Mouse (Mus musculus): Measurements from ENCODE around the gene Ahnak. TPM values are rescaled to one million over a fixed set of nuclear protein-coding genes. Genes with fewer than 3 reads are reported as not detected.
A peak's percentile ranks its signal among the peaks of the same experiment; 100 is the strongest.
"Not testable (repeated sequence)": the region's sequence is repeated elsewhere in the genome, so short reads cannot be mapped to it uniquely, and the experiment has no call there.

The Ahnak gene
- total and polyA plus RNA-seq, 2 experiments, result 1.2 to 10.9 TPM

DNA sequence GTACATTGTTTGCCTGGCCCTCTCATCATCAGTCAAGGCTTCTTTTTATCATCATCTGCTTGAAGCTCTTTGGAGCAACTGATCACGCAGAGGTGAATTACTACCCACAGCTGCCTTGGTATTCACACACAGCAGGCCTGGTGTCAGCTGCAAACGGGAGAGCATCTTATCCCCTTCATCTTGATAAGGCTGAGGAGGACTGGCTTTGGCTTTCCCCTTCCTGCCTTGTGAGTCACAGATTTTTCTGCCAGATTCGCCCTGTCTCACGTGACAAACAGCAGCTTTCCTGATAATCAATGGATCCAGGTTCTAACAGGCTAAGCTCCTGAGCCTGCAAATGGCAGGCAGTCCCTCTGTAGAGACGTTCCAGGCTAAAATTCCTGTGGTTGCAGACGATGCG, 90.8 kb downstream of the Ahnak start:
- H3K4me3 ChIP-seq (ENCODE audit: insufficient read depth, low read depth, low read length), result no peak overlapping the region
- peak; percentile 69 for DNase-seq (ENCODE audit: extremely low read depth, low read depth, low spot score)
- H3K9ac ChIP-seq (ENCODE audit: low read depth, low read length), result no peak overlapping the region
- no peaks in the 10 kb centered on the region for H3K27me3 ChIP-seq (ENCODE audit: control insufficient read depth, insufficient read depth, low read length)
- peak overlapping the region; percentile 21; the same call in 1 of the 2 replicates for H3K27ac ChIP-seq (replicated peaks; ENCODE audit: insufficient read depth, low read depth, low read length)
- 40% methylated on average over 7 of the region's 7 CpGs for WGBS
- H3K4me1 ChIP-seq (ENCODE audit: control insufficient read depth, insufficient read depth, low read length), result peaks cover 9% of the 10 kb centered on the region; the same call in 1 of the 2 replicates
- no peaks in the 10 kb centered on the region for H3K79me2 ChIP-seq (ENCODE audit: control insufficient read depth, insufficient read depth, low read length)
- TF ChIP-seq CTCF (IDR thresholded peaks at IDR 0.05; ENCODE audit: low read depth, low read length), result no peak
- TF ChIP-seq POLR2A (IDR thresholded peaks at IDR 0.05; ENCODE audit: extremely low read depth, insufficient read depth, low read length), result no peak
- no peaks in the 10 kb centered on the region for H3K36me3 ChIP-seq (ENCODE audit: control insufficient read depth, insufficient read depth, low read length)

DNA sequence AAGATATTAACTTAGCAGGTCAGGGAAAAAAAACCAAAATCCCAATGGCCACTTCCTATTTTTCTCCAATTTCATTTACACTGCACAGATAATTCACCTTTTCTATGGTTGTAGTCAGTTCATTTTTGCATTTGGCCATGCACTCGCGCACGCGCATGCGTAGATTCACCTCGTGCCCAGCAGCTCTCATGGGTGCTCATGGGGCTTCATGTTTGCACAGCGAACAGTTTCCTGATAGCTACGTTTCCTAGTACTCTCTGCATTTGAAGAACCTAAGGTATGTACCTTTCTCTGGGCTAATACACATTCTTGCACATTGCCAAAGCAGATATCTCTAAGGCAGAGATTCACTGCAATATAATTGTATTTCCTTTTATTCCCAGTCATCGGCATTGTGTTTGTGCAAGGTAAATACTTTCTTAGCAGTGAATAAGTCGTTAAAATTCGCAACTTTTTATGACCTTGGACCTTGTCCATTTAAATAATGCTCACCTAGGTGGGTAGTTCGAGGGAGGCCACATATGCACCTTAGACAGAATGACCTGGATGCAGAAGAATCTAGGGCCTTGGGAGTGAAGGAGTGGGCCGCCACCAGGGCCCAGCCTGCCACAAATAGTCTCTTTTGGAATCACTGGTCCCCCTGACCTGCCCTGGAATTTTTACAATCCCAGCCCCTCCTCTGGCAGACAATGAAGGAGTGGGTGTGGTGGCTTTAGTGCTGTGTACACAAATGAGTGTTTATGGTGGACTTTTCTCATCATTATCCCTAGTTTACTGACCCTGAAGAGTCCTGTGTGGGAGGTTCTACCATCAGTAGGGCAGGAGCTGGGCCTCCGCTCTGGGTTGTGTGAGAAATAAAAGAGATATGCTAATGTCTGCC, 92.5 kb downstream of the Ahnak start:
- no peak overlapping the region for H3K27ac ChIP-seq (replicated peaks; ENCODE audit: insufficient read depth, low read depth, low read length)

DNA sequence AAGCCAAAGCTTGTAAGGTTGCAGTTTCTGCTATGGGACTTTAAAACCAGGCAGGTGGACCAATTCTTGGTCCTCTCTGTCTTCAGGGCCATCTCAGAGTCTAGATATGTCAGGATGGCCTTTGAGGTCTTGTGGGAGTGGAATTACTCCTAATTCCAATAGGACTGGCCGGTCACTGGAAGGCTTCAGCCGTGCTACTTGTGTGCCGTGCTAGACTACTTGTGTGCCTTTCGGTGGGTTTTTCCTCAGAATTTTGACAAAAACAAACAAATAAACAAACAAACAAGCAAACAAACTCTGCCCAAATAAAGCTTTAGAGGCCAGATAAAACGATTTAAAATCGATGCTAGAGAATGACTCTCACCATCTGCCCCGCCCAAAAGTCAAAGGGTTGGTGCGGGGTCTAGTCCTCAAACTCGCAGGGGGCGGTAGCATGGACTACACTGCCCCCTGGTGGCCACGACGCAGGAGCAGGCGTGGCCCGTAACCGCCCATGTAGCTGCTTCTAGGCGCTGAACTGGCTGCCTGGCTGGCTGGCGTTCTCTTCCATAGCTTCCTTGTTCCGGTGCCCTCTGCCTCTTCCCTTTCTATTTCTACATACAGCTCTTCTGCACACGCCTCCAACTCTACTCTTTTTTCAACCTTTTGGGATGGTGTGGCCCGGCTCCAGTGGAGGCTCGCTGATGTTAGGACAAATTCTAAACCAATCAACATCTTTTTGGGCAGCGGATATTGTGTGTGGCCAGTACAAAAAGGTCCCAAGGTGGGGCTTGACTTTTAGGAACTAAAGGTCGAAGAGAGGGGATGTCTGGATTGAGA, 93.3 kb downstream of the Ahnak start:
- Histone ChIP-seq H3K9ac (ENCODE audit: low read depth, low read length) (no peak overlapping the region), H3K4me3 (ENCODE audit: insufficient read depth, low read depth, low read length) (no peak overlapping the region), H3K36me3 (ENCODE audit: control insufficient read depth, insufficient read depth, low read length) (no peaks in the 10 kb centered on the region), H3K4me1 (ENCODE audit: control insufficient read depth, insufficient read depth, low read length) (peaks cover 6% of the 10 kb centered on the region; the same call in 1 of the 2 replicates), H3K79me2 (ENCODE audit: control insufficient read depth, insufficient read depth, low read length) (no peaks in the 10 kb centered on the region), H3K27me3 (ENCODE audit: control insufficient read depth, insufficient read depth, low read length) (no peaks in the 10 kb centered on the region), H3K27ac (replicated peaks; ENCODE audit: insufficient read depth, low read depth, low read length) (no peak overlapping the region)
- no peak for DNase-seq (ENCODE audit: extremely low read depth, low read depth, low spot score)
- 18% methylated on average over 23 of the region's 23 CpGs for WGBS
- TF ChIP-seq CTCF (IDR thresholded peaks at IDR 0.05; ENCODE audit: low read depth, low read length), result peak; percentile 97
- no peak for TF ChIP-seq POLR2A (IDR thresholded peaks at IDR 0.05; ENCODE audit: extremely low read depth, insufficient read depth, low read length)

More for the DNA sequence above, 92.5 kb downstream of the Ahnak start:
- no peak overlapping the region for H3K4me3 ChIP-seq (ENCODE audit: insufficient read depth, low read depth, low read length)
- peaks cover 9% of the 10 kb centered on the region; the same call in 1 of the 2 replicates for H3K4me1 ChIP-seq (ENCODE audit: control insufficient read depth, insufficient read depth, low read length)
- no peak for TF ChIP-seq CTCF (IDR thresholded peaks at IDR 0.05; ENCODE audit: low read depth, low read length)
- TF ChIP-seq POLR2A (IDR thresholded peaks at IDR 0.05; ENCODE audit: extremely low read depth, insufficient read depth, low read length), result no peak
- no peaks in the 10 kb centered on the region for H3K79me2 ChIP-seq (ENCODE audit: control insufficient read depth, insufficient read depth, low read length)
- WGBS, result 78% methylated on average over 14 of the region's 14 CpGs
- no peak overlapping the region for H3K9ac ChIP-seq (ENCODE audit: low read depth, low read length)
- no peak for DNase-seq (ENCODE audit: extremely low read depth, low read depth, low spot score)
- H3K27me3 ChIP-seq (ENCODE audit: control insufficient read depth, insufficient read depth, low read length), result no peaks in the 10 kb centered on the region
- no peaks in the 10 kb centered on the region for H3K36me3 ChIP-seq (ENCODE audit: control insufficient read depth, insufficient read depth, low read length)

DNA sequence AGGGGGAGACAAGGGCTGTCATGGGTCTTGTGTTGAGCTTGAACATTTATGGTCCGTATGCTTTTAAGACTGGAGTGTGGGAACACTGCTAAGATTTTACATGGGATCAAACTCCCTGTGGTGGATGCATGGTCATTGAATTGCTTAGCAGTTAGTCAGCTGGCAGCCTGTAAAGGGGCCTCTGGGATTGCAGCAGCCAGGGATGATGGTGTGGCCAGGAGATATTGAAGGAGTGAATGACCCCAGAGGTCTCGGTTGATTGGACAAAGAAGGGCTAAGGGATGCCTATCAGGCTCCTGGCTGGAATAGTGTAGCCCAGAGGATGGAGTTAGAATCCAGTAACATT, 93.9 kb downstream of the Ahnak start:
- Histone ChIP-seq H3K27me3 (ENCODE audit: control insufficient read depth, insufficient read depth, low read length) (no peaks in the 10 kb centered on the region), H3K36me3 (ENCODE audit: control insufficient read depth, insufficient read depth, low read length) (no peaks in the 10 kb centered on the region), H3K4me1 (ENCODE audit: control insufficient read depth, insufficient read depth, low read length) (peaks cover 5% of the 10 kb centered on the region; the same call in 1 of the 2 replicates), H3K9ac (ENCODE audit: low read depth, low read length) (no peak overlapping the region), H3K27ac (replicated peaks; ENCODE audit: insufficient read depth, low read depth, low read length) (no peak overlapping the region), H3K4me3 (ENCODE audit: insufficient read depth, low read depth, low read length) (no peak overlapping the region), H3K79me2 (ENCODE audit: control insufficient read depth, insufficient read depth, low read length) (no peaks in the 10 kb centered on the region)
- WGBS, result 85% methylated on average over 2 of the region's 2 CpGs
- no peak for DNase-seq (ENCODE audit: extremely low read depth, low read depth, low spot score)
- TF ChIP-seq POLR2A (IDR thresholded peaks at IDR 0.05; ENCODE audit: extremely low read depth, insufficient read depth, low read length), result no peak
- no peak for TF ChIP-seq CTCF (IDR thresholded peaks at IDR 0.05; ENCODE audit: low read depth, low read length)

DNA sequence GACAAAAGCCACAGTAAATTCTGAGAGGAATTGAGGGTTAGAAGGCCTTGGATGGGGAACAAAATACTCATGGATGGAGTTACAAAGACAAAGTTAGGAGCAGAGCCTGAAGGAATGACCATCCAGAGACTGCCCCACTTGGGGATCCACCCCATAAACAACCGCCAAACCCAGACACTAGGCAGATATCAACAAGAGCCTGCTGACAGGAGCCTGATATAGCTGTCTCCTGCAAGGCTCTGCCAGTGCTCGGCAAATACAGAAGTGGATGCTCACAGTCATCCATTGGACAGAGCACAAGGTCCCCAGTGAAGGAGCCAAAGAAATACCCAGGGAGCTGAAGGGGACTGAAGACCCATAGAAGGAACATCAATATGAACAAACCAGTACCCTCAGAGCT, 94.8 kb downstream of the Ahnak start:
- not testable (repeated sequence) for H3K27me3 ChIP-seq (ENCODE audit: control insufficient read depth, insufficient read depth, low read length); H3K27ac ChIP-seq (replicated peaks; ENCODE audit: insufficient read depth, low read depth, low read length); H3K4me1 ChIP-seq (ENCODE audit: control insufficient read depth, insufficient read depth, low read length); H3K79me2 ChIP-seq (ENCODE audit: control insufficient read depth, insufficient read depth, low read length); DNase-seq (ENCODE audit: extremely low read depth, low read depth, low spot score); H3K9ac ChIP-seq (ENCODE audit: low read depth, low read length); H3K4me3 ChIP-seq (ENCODE audit: insufficient read depth, low read depth, low read length); H3K36me3 ChIP-seq (ENCODE audit: control insufficient read depth, insufficient read depth, low read length)
- WGBS, result 91% methylated on average over 2 of the region's 2 CpGs
